Mouse (Mus musculus): Measurements from ENCODE around the gene Ap3b2.
A peak's percentile ranks its signal among the peaks of the same experiment; 100 is the strongest.

The Ap3b2 gene

DNA sequence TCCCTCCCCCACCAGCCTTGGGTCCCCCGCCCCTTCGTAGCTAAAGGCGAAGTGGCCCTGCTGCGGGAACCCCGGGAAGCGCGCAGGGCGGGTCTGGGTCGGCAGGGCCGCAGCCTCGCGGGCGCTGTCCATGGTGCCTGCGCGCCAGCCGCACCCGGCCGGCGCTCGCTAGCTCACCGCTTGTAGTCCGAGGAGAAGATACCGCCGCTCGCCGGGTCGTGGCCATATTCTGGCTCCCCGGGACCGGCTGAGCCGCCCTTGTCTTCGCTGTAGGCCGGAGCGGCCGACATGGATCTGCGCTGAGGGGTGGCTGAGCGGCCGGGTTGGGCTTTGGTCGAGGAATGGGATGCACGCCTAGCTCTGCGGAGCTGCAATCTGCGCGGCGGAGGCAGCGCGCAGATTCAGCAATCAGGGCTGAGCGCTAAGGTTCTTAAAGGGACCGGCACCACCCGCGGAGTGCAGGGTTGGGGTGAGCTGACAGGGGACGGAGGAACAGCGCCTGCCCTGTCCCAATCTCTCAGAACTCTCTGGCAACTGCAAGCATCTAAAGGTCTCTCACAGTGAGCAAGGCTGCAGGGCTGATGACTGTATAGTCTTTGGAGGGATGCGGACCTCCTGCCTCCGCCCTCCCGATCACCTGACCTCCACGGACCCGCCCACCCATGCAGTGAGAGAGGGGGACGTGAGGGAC, at the start of gene Ap3b2:
Gene Ap3b2, minus strand, starts transcription at position 595 of the 691 bp plus-strand sequence.
- peak; percentile 90 for DNase-seq (ENCODE audit: low read depth, low spot score)

DNA sequence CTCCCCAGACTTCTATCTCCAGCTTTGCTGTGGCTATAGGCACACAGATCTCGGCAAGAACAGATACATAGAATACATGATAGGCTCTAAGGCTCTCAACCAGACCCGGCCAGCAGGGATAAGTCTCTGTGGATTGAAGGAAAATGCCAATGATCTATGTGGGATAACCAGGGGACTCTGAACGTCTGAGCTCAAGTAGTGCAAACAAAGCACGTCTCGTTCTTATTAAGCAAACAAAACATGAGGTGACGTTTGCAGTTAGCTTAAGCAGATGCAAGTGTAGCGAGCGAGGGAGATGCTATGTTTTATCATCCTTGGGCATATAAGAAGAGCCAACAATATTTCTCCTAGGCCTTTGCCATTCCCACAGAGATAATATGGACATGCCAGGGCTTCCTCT, 49.2 kb upstream of the Ap3b2 start:
- DNase-seq (ENCODE audit: low read depth, low spot score), result no peak

DNA sequence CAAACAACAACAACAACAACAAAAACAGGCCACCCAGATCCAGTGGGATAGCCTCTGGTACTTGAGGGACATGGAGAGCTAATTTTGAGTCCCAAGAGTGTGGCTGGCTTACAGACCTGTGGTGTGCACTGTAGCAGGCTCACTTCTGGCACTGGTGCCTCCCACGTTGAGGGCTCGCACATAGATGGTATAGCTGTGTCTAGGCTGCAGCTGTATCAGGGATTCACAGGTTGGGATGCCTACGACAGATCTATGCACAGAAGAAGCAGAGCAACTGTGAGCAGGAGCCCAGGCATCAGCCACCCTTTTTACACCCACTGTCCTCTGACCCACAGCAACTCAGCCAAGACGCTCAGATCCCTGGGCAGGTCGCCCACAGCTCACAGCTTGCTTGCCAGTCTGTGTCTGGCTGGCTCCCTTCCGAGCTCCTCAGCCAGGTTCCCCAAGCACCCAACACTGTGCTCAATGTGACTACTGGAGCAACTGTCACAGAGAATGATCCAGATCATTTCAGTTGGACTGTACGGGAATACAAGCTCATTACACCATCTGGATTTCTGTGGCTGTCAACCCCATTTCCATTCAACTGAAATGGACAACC, 48.3 kb upstream of the Ap3b2 start:
- no peak for DNase-seq (ENCODE audit: low read depth, low spot score)

DNA sequence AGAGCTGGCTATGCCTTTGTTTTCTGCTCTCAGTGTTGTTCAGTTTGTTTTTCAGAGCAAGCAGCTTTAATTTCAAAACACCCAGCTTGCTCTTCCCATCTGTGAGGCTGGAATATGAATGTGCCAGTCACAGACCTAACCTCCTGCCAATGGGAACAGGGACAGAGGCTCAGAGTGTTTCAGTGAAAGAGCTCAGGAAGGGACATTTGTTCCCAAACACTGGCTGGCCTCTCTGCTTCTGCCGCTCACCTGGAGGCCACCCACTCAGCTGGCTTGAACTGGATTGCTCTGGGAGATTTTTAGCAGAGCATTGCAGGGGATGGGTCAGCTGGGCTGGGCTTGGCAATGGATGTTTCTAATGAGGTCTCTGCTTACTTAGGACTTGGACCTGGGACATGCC, 47.3 kb upstream of the Ap3b2 start:
- no peak for DNase-seq (ENCODE audit: low read depth, low spot score)

DNA sequence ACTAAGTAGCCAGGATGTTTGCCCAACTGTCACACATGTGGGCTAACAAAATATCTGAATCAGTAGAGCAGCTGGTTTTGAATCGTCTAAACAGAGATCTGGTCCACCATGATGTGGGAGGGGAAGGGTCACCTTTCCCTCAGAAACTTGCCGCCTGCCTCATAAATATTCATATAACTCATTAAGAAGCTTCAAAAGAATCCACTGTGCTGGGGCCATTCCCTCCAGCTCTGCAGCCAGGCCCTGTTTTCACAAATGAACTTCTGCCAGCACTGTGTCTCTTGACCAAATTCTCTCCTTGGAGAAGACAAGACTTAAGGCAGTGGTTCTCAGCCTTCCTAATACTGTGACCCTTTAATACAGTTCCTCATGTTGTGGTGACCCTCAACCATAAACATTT, 45.8 kb upstream of the Ap3b2 start:
- DNase-seq (ENCODE audit: low read depth, low spot score), result peak; percentile 55

DNA sequence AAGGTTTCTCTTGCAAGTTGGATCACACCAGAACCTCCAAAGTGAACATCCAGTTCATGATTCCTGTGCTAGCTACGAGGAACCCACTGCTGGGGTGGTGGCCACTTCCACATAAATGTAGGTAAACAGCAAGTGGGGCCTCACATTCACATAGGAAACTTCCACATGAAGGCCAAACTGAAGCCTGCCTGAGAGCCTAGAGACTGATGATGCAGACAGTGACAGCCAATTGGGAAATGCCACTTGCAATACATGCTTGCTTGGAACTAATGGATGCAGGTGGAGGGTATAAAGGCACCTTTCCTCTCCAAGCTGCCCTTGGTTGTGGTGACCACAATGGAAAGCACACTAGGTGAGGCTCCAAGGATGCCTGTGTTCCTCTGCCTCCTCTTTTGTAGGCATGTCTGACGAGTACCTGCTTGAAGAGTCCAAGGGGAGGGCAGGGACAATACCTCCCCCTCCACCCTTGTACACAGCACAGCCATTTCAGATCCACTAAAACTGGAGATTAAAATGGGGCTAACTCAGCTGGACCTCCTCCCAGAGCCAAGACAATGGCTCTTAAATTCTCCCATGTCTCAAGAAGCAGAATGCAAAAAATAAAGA, 44.4 kb upstream of the Ap3b2 start:
- DNase-seq (ENCODE audit: low read depth, low spot score), result no peak

DNA sequence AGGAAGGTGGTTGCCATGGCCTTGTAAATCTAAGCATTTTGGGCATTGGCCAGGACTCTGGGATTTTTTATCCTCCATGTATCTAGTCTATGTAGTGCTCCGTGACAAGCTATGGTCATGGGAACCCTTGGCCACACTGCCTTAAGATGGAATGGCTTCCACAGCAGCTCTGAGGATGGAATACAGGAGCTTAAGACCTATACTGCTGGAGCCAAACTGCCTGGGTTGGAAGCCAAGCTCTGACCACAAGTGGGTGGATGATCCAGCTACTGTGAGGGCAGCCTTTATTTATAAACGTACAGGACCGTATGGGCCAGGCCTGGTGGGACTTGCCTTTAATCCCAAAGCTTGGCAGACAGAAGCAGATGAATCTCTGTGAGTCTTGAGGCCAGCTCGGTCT, 42.8 kb upstream of the Ap3b2 start:
- no peak for DNase-seq (ENCODE audit: low read depth, low spot score)

DNA sequence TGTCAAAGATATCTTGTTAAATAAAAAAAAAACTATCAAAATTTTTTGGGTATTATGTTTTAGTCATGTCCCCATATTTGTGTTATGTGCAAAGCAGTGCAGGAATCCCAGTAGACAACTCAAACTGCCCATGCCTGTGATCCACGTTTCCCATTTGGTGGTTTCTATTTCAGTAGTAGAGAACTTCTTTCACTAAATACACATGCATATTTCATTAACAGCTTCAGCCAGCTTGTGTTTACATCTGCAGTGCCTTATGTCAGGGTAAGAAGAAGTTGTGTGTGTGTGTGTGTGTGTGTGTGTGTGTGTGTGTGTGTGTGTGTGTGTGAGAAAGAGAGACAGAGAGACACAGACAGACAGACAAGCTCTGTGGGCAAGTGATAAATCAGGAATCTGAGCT, 37.7 kb upstream of the Ap3b2 start:
- DNase-seq (ENCODE audit: low read depth, low spot score), result no peak

DNA sequence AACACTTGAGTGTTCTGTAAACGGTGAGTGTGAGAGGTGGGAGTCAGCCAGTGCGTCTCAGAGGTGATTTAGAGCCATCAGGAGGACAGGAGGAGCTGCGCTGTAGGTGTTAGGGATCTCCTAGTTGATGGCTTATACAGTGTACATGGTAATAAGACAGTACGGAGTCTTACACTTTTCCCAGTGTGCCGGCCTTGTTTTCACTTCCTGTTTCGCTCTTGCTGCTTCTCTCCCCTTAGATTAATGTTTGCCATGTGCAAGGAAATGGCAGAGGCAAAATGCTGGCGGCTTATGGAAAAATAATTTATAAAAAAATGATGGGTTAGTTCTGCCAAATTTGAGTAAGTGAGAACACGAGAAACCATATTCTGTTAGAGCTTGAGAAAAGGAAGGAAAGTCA, 35.2 kb upstream of the Ap3b2 start:
- no peak for DNase-seq (ENCODE audit: low read depth, low spot score)

DNA sequence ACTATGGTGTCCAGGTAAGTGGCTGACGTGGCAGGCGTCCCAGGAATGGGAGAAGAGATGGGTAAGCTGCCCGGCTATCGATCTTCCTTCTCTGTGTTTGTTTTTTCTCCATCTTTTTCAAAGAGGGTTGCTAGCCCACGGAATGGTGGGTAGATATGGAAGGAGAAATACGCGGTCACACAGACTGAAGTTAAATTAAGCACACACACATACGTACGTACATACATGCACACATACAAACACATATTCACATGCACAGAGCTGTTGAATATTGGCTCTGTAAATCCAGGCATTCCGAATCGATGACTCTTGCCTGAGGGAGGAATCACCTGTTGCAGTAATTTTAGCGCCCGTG, 29.9 kb upstream of the Ap3b2 start:
- DNase-seq (ENCODE audit: low read depth, low spot score), result no peak

DNA sequence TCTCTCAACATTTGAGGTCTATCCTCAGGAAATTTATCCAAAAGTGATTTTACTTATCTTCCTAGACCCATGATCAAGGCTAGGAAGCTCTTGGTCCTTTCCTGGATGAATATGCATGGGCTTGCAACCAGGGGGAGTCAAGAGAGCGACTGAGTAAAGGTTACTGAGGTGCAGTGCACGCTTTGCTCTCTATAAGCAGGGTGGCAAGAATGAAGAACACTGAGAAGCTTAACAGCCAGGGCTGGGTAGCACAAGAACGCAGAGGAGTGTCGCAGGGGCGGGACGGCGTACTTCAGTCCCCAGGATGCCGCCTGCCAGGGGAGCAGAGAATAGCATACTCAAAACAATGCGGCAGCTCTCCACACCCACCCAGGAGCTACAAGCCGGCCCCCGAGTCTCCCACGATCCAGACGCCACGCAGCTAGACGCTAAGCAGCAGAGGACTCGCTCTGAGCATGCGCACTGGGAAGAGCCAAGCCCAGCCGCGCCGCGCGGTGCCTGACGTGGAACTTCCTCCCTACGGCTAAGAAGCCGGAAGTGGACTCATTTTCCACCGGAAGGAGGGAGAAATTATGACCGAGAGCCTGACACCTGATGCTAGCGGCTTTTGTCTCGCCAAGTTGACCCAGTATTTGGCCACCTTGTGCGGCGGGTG, 29.4 kb upstream of the Ap3b2 start:
- peak; percentile 99 for DNase-seq (ENCODE audit: low read depth, low spot score)

DNA sequence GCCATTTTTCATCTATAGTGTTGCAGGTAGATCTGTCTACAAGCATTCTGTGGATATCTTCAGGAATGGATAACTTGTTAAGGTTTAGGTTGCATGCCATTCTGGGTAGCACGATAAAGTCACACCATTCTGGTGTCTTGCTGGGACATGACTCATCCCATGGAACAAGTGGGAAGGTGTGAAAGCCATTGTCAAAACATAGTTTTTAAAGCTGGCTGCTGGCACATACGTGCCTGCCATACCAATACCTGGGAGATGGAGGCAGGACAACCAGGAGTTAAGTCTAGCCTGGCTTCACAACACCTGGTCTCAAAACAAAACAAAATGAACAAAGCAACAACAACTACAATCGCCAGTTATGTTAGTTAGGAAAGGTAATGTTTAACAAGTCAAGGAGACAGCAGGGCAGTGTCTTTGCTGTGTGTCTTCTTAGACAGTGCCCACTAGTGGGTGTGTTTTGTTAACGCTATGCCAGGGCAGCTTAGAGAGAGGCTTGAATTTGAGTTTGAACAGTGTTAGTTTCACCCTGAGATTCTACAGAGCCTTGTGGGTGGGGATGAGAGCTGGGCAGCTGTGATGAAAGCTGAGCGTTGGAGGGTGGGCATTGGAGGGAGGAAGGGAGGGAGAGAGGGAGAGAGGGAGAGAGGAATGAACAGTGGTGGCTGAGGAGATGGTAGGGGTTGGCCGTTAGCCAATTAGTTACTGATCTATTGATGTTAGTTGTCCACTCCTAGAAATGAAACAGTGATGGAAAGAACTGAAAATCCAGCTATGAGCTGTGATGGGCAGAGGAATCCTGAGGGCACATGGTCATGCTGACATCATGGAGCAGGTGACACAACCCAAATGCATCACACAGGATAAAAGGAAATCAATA, 22.7 kb upstream of the Ap3b2 start:
- no peak for DNase-seq (ENCODE audit: low read depth, low spot score)

DNA sequence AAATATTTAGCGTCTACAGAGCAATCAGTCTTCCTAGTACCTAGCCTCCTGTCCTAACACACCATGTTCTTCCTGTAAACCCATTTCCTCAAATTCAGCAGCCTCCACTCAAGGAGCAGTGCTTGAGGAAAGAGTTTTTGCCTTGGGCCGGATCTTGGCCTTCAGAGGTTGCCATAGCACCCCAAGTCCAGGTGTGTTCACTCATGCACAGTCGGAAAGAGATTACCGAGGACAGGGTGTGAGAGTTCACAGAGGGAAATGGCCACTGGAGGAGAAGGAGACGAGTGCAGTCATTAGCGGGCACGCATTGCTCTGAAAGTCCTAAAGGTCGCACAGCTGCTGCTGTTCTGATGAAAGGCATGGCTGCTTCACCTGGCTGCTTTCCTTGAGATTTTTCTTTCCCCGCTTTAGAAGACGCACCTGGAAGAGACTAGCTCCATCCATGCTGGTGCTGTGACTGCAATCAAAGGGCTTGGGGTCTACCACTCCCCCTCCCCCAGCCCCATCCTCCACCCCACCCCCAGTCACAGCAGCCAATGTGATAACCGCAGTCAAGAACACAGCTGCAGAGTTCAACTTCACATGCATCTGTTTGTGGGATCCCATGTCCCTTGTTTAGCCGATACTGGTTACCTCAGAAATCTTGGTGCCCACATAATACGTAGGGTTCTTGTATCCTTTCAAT, 21.3 kb upstream of the Ap3b2 start:
- DNase-seq (ENCODE audit: low read depth, low spot score), result peak; percentile 70

DNA sequence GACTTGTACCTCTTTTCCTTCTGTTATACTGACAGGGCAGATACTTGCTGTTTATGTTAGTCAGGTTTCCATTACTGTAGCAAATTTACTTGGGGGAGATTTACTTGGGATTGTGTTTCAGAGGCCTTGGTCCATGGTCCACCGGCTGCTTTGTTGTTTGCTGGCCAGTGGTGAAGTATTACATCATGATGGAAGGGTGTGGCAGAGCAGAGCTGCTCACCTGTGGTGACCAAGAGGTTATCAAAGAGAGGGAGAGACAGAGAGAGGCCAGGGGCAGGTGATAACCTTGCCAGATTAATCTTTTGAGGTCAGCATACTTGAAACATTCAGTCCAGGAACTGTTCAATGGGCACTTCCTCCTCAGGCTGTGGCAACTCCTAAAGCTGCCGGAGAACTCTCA, 7.3 kb upstream of the Ap3b2 start:
- no peak for DNase-seq (ENCODE audit: low read depth, low spot score)

DNA sequence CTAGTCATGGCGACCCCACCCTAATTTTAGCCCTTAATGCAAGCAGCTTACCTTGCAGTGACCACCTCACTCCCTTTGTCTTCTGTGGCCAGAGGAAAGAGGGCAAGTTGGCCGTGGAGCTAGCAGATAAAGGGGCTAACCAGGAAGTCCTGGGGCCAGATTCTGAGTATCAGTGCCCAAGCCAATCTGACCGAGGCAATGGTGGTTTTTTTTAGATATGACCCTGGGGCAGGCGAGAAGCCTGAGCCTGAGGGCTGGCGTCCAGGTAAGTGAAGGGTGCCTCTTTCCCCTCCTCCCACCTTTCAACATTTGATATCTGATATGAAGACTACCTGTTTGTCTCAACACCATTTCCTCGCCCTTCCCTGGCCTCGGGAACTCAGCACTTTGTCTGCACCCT, 4.5 kb upstream of the Ap3b2 start, which contains the start of gene BC048679:
Gene BC048679, minus strand, starts transcription at position 101 of the 400 bp plus-strand sequence.
- DNase-seq (ENCODE audit: low read depth, low spot score), result no peak

DNA sequence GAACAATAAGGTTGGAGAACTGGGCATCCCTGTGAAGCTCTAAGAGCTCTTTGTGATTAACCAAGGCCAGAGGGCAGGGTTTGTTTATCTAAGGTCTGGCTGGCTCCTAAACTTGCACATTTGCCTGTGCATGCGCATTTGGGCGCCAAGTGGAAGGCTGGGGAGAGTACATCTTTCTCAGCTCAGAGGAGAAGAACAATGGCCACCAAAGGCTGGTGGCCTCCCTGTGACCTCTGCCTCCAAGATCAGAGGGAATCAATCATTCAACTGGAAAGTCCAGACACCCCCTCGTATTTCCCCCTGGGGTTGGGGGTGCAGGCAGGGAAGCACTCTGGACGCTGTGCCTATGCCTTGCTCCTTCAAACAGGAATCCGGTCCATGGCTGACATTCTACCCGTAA, 3.4 kb upstream of the Ap3b2 start:
- DNase-seq (ENCODE audit: low read depth, low spot score), result peak; percentile 32

DNA sequence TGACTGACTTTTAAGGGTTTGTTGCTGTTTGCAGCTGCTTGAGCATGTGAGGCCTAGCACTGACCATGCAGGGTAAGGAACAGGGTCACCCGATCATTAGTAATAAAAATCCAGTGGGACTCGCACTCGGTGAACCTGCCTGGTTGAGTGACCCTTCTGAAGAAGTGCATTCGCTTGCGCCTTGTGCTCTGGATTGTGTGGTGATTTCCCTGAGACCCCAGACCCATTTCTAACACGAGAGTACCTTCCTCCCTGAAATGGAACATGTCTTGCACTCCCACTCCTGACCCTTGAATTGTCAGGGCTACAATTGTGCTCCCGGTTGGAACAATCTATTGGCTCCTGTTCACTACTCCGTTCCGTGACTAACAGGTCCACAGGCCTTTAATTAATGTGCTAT, 1.1 kb downstream of the Ap3b2 start:
- DNase-seq (ENCODE audit: low read depth, low spot score), result no peak

DNA sequence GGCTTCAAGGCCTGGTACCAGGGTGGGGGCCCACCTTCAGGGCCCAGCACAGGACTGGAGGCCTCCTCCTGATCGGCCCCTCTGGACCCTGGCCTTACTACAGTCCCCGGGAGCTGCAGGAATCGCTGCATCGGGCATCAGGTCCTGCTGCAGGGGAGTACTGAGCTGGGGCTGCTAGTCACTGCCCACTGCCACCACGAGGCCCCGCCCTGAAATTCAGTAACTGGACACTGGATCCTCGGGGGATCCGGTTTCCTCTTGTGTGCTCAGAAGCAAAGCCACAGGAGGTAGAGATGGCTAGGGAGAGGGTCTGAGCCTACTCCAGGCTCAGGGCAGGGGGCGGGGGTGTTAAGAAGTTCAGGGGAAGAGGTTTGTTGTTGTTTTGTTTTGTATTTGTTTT, 4.1 kb downstream of the Ap3b2 start:
- DNase-seq (ENCODE audit: low read depth, low spot score), result no peak

DNA sequence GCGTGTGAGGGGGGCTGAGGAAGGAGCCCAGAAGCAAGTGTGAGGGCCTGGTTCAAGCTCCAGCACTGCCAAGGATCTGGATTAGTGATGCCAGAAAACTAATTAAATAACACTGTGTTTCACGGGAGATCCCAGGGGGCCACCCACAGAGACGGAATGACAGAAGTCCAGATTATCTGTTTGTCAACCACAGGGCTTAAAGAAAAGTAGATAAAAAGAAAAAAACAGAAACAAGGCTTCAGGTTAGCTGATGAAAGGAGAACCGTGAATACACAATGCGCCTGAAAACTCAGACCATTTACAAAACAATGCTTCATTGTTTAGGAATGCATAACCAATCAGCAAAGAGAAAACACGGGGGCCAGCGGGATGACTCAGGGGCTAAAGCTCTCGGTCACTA, 12.9 kb downstream of the Ap3b2 start:
- DNase-seq (ENCODE audit: low read depth, low spot score), result peak; percentile 95

DNA sequence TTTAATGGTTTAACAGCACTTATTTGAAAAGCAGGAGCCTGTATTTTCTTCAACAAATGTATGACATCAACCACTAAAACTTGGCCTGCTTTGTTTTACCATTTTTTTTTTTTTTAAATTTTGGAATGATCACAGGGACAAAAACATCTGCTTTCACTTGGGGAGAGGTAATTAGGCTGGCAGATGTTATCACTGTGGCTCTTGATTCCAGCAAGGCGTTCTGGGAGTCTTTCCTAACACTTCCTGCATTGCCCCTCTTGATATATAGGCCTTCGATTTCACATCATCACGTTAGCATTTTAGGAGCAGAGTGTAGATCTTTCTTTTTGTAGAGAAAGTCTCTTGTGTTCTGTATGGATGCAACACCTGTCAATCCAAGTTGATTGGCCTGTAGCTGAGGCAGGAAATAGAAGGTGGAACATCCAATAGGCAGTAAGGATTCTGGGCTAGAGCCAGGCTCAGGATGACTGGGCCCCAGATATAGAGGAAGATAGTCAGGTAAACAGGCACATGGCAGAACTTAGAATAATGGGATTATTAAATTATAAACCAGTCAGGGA, 14.1 kb downstream of the Ap3b2 start:
- peak; percentile 72 for DNase-seq (ENCODE audit: low read depth, low spot score)

DNA sequence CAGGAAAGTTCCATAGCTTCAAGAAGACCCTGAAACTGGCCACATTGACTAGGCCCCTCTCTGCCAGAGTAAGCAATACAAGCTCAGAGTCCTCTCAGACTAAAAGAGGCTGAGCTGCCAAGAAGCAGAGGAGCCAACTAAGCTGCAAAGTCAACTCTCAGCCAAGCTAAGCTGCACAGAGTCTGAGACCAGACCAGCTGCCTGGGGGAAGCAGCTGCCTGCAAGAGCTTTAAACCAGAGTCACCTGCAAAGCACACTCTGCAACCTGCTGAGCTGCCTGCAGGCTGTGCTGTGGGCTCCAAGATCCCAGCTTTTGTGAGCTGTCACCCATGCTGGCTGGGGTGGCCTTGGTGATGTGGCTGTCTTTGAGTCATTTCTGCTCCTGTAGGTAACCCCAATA, 15.5 kb downstream of the Ap3b2 start:
- DNase-seq (ENCODE audit: low read depth, low spot score), result peak; percentile 50
